Mouse (Mus musculus): ENCODE measurements around the gene Retsat.

- no peak for TF ChIP-seq POLR2A (IDR thresholded peaks at IDR 0.05; ENCODE audit: extremely low read depth, insufficient read depth, low read length)
- no peak for TF ChIP-seq CTCF (IDR thresholded peaks at IDR 0.05; ENCODE audit: low read depth, low read length)
Measured at GRCm38 (mm10) chr6:72568736-72569135, 29.5 kb upstream of the Retsat start.
